Mouse (Mus musculus) lung, postnatal 4 days (tissue): ENCODE measurements at regions not wholly inside any gene's neighbourhood (a gene's known extent, or its start where the extent isn't known, plus 50 kb on each side); places are given as distances from the start of the nearest gene placed in this dataset.

Experiments used
- DNase-seq, 2 experiments: peaks; one replicate each; pipeline ENCODE4 v3.0.0; 2021

- DNase-seq = peak in 1 of 2 experiments; percentile 34
Observed at GRCm38 (mm10) chr1:52301266-52301665, 68.2 kb upstream of the Gls start.

GRCm38 (mm10) chr1:52299559-52299958, 66.5 kb upstream of the Gls start:
- no peak for DNase-seq

- no peak for DNase-seq
Observed at GRCm38 (mm10) chr1:52298336-52298735, 65.3 kb upstream of the Gls start.

- no peak for DNase-seq
Observed at GRCm38 (mm10) chr1:52296178-52296577, 63.1 kb upstream of the Gls start.

GRCm38 (mm10) chr1:52294521-52294920, 61.5 kb upstream of the Gls start:
- DNase-seq = no peak

- DNase-seq = no peak
Observed at GRCm38 (mm10) chr1:52293393-52294099, 60.5 kb upstream of the Gls start.
